Mouse (Mus musculus): ENCODE measurements around the gene Eif2s1.

DNA sequence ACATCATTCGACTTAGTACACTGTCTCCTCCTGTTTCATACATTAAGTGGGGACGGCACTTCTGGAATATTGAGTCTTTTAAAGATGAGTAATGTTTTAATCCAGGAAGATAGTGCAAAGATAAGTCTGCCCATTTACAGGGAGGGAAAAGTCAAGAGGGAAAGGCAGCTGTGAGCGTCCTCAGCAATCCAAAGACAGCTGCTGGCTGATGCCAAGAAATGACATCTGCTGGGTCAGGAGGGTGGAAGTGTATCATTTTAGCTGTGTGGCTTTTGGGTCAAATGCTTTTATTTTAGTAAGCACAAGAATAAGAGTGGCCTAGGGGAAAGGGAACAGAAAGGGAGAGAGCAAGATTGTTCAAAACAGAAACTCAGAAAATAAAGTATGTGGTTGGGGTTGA is 60.4 kb downstream of the Eif2s1 start:
- TF ChIP-seq POLR2A (IDR thresholded peaks at IDR 0.05; ENCODE audit: low read depth, low read length) (no peak), USF1 (IDR thresholded peaks at IDR 0.05; ENCODE audit: low read depth, low read length) (no peak), CTCF (conservative IDR thresholded peaks at IDR 0.05 in 1 of 2, IDR thresholded peaks at IDR 0.05 in 1 of 2; ENCODE audit: low read depth in 2 of 2, low read length in 2 of 2) (no peak), MYC (IDR thresholded peaks at IDR 0.05; ENCODE audit: low read depth, low read length) (no peak), POLR2AphosphoS2 (IDR thresholded peaks at IDR 0.05; ENCODE audit: low read depth, low read length) (no peak), BHLHE40 (IDR thresholded peaks at IDR 0.05; ENCODE audit: low read depth, low read length) (no peak), IRF4 (IDR thresholded peaks at IDR 0.05; ENCODE audit: low read depth, low read length) (no peak)

Data from CH12.LX (cell line).